Mouse (Mus musculus): Measurements from ENCODE around the gene Adgrl3. TPM values are rescaled to one million over a fixed set of nuclear protein-coding genes. Genes with fewer than 3 reads are reported as not detected.

Gene Adgrl3
- polyA plus RNA-seq, 1 experiment: 3.6 TPM

- Histone ChIP-seq H3K36me3 (ENCODE audit: control insufficient read depth, insufficient read depth, low read length) (no peaks in the 10 kb centered on the region), H3K27me3 (ENCODE audit: control insufficient read depth, insufficient read depth, low read length) (no peaks in the 10 kb centered on the region), H3K4me1 (ENCODE audit: control insufficient read depth, insufficient read depth, insufficient read length, low read length) (no peaks in the 10 kb centered on the region), H3K4me3 (ENCODE audit: low read depth, low read length) (no peak overlapping the region), H3K27ac (ENCODE audit: insufficient read depth, low read depth, low read length) (no peak overlapping the region)
- 63% methylated on average over 1 of the region's 1 CpGs for WGBS
- TF ChIP-seq POLR2A (IDR thresholded peaks at IDR 0.05; ENCODE audit: low read depth, low read length) (no peak), CTCF (IDR thresholded peaks at IDR 0.05; ENCODE audit: extremely low read depth, insufficient read length, insufficient replicate concordance, low read depth, low read length) (no peak)
Observed at GRCm38 (mm10) chr5:81073875-81074274, 53.9 kb downstream of the Adgrl3 start.

DNA sequence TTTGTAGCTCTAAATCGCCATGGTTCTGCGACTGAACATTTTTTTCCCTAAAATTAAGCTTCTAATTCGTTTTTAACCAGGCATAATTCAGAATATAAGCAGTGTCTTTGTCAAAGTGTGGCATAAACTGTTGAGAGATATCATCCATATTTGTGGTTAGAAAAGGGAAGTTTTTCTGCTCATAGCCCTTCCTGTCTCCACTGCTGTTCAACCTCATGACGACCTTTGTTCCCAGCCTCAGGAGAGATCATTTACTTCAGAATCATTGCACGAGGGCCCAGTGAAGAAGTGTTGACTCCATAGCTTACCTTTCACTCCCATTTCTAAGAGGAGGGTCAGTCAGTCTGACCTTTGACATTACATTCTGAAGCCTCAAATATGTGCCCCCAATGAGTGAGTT, 56.4 kb downstream of the Adgrl3 start:
- 56% methylated on average over 5 of the region's 5 CpGs for WGBS
- TF ChIP-seq POLR2A (IDR thresholded peaks at IDR 0.05; ENCODE audit: low read depth, low read length) (no peak), CTCF (IDR thresholded peaks at IDR 0.05; ENCODE audit: extremely low read depth, insufficient read length, insufficient replicate concordance, low read depth, low read length) (no peak)

GRCm38 (mm10) chr5:81077031-81077430, 57.1 kb downstream of the Adgrl3 start:
- TF ChIP-seq POLR2A (IDR thresholded peaks at IDR 0.05; ENCODE audit: low read depth, low read length) (no peak), CTCF (IDR thresholded peaks at IDR 0.05; ENCODE audit: extremely low read depth, insufficient read length, insufficient replicate concordance, low read depth, low read length) (no peak)
- 82% methylated on average over 7 of the region's 7 CpGs for WGBS
- H3K4me1 ChIP-seq (ENCODE audit: control insufficient read depth, insufficient read depth, insufficient read length, low read length): no peaks in the 10 kb centered on the region
- H3K36me3 ChIP-seq (ENCODE audit: control insufficient read depth, insufficient read depth, low read length): no peaks in the 10 kb centered on the region
- no peak overlapping the region for H3K27ac ChIP-seq (ENCODE audit: insufficient read depth, low read depth, low read length)
- no peaks in the 10 kb centered on the region for H3K27me3 ChIP-seq (ENCODE audit: control insufficient read depth, insufficient read depth, low read length)
- no peak overlapping the region for H3K4me3 ChIP-seq (ENCODE audit: low read depth, low read length)

More for the DNA sequence above, 56.4 kb downstream of the Adgrl3 start:
- no peaks in the 10 kb centered on the region for H3K4me1 ChIP-seq (ENCODE audit: control insufficient read depth, insufficient read depth, insufficient read length, low read length)
- H3K27ac ChIP-seq (ENCODE audit: insufficient read depth, low read depth, low read length): no peak overlapping the region
- H3K4me3 ChIP-seq (ENCODE audit: low read depth, low read length): no peak overlapping the region
- H3K27me3 ChIP-seq (ENCODE audit: control insufficient read depth, insufficient read depth, low read length): no peaks in the 10 kb centered on the region
- no peaks in the 10 kb centered on the region for H3K36me3 ChIP-seq (ENCODE audit: control insufficient read depth, insufficient read depth, low read length)

- H3K27me3 ChIP-seq (ENCODE audit: control insufficient read depth, insufficient read depth, low read length): no peaks in the 10 kb centered on the region
- H3K4me1 ChIP-seq (ENCODE audit: control insufficient read depth, insufficient read depth, insufficient read length, low read length): no peaks in the 10 kb centered on the region
- no peak overlapping the region for H3K4me3 ChIP-seq (ENCODE audit: low read depth, low read length)
- TF ChIP-seq CTCF (IDR thresholded peaks at IDR 0.05; ENCODE audit: extremely low read depth, insufficient read length, insufficient replicate concordance, low read depth, low read length): no peak
- no peak for TF ChIP-seq POLR2A (IDR thresholded peaks at IDR 0.05; ENCODE audit: low read depth, low read length)
- no peaks in the 10 kb centered on the region for H3K36me3 ChIP-seq (ENCODE audit: control insufficient read depth, insufficient read depth, low read length)
- no peak overlapping the region for H3K27ac ChIP-seq (ENCODE audit: insufficient read depth, low read depth, low read length)
- 67% methylated on average over 1 of the region's 1 CpGs for WGBS
Observed at GRCm38 (mm10) chr5:81077990-81078389, 58.1 kb downstream of the Adgrl3 start.

DNA sequence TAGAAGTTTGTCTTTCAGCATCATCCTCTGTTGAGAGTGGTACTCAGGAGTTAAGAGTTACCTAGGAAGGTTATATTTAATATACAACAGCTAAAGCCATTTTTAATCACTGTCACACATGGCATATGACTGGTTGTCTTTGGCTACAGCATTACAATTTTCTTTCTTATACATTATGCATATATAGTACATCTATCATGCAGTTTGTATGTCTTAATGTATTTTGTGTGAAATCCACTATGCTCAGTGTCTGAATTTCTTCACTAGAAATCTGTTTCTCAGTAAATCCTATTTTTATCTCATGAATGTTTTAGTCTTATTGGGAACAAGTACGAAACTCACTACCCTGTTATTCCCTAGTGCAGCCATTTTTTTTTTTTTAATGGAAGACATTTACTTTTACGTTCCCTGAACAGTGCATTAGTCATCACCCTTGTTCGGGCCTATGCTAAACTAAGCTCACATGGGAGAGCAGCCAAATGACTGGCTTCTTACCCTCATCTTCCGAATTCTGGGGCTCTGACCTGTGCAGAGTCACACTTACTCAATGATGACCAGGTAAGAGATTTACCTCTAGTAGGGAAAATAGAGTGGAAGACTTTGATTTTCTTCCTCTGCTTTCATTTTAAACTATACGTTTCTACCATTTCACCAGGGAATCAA, 63.9 kb downstream of the Adgrl3 start:
- no peaks in the 10 kb centered on the region for H3K36me3 ChIP-seq (ENCODE audit: control insufficient read depth, insufficient read depth, low read length)
- H3K27me3 ChIP-seq (ENCODE audit: control insufficient read depth, insufficient read depth, low read length): no peaks in the 10 kb centered on the region
- no peak overlapping the region for H3K27ac ChIP-seq (ENCODE audit: insufficient read depth, low read depth, low read length)
- WGBS: 77% methylated on average over 5 of the region's 5 CpGs
- no peak for TF ChIP-seq POLR2A (IDR thresholded peaks at IDR 0.05; ENCODE audit: low read depth, low read length)
- TF ChIP-seq CTCF (IDR thresholded peaks at IDR 0.05; ENCODE audit: extremely low read depth, insufficient read length, insufficient replicate concordance, low read depth, low read length): no peak
- no peak overlapping the region for H3K4me3 ChIP-seq (ENCODE audit: low read depth, low read length)
- no peaks in the 10 kb centered on the region for H3K4me1 ChIP-seq (ENCODE audit: control insufficient read depth, insufficient read depth, insufficient read length, low read length)

DNA sequence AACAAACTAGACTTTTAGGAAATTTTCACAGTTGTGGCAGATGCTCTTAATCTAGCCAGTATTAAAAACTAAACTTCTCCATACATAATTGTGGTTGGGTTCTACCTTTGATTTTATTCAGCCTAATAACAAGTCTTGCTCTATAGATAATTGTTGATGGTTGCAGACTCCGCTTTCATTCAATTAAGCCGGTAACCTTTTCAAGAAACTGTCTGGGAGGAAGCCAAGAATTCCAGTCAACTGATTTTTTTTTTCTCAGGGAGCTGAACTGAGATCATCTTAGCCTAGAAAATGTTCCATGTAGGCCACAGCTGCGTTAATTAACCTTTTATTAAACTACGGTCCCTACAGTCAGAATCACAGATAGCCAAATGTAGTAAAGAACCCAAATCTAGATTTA, 65.2 kb downstream of the Adgrl3 start:
- H3K27ac ChIP-seq (ENCODE audit: insufficient read depth, low read depth, low read length): no peak overlapping the region
- no peaks in the 10 kb centered on the region for H3K36me3 ChIP-seq (ENCODE audit: control insufficient read depth, insufficient read depth, low read length)
- TF ChIP-seq CTCF (IDR thresholded peaks at IDR 0.05; ENCODE audit: extremely low read depth, insufficient read length, insufficient replicate concordance, low read depth, low read length) (no peak), POLR2A (IDR thresholded peaks at IDR 0.05; ENCODE audit: low read depth, low read length) (no peak)
- no peaks in the 10 kb centered on the region for H3K27me3 ChIP-seq (ENCODE audit: control insufficient read depth, insufficient read depth, low read length)
- no peak overlapping the region for H3K4me3 ChIP-seq (ENCODE audit: low read depth, low read length)
- no peaks in the 10 kb centered on the region for H3K4me1 ChIP-seq (ENCODE audit: control insufficient read depth, insufficient read depth, insufficient read length, low read length)
- 80% methylated on average over 4 of the region's 4 CpGs for WGBS

- 85% methylated on average over 2 of the region's 2 CpGs for WGBS
- no peak for TF ChIP-seq POLR2A (IDR thresholded peaks at IDR 0.05; ENCODE audit: low read depth, low read length)
- no peak for TF ChIP-seq CTCF (IDR thresholded peaks at IDR 0.05; ENCODE audit: extremely low read depth, insufficient read length, insufficient replicate concordance, low read depth, low read length)
- H3K4me3 ChIP-seq (ENCODE audit: low read depth, low read length): no peak overlapping the region
- H3K27me3 ChIP-seq (ENCODE audit: control insufficient read depth, insufficient read depth, low read length): no peaks in the 10 kb centered on the region
- no peaks in the 10 kb centered on the region for H3K4me1 ChIP-seq (ENCODE audit: control insufficient read depth, insufficient read depth, insufficient read length, low read length)
- no peaks in the 10 kb centered on the region for H3K36me3 ChIP-seq (ENCODE audit: control insufficient read depth, insufficient read depth, low read length)
- H3K27ac ChIP-seq (ENCODE audit: insufficient read depth, low read depth, low read length): no peak overlapping the region
Observed at GRCm38 (mm10) chr5:81088667-81089066, 68.7 kb downstream of the Adgrl3 start.

Measured in small intestine, adult 2 months (tissue).